Mouse (Mus musculus): Measurements from ENCODE around the gene Ncbp2.

GRCm38 (mm10) chr16:31975258-31975657, 26.9 kb downstream of the Ncbp2 start:
- no peak for TF ChIP-seq CTCF (conservative IDR thresholded peaks at IDR 0.05; ENCODE audit: low read length)
- no peak for TF ChIP-seq NANOG (IDR thresholded peaks at IDR 0.05; ENCODE audit: borderline replicate concordance, low read length)

Data from E14TG2a.4 (cell line).